ENCODE assay signal across 2 mouse cellular contexts in genomic region chr2:9888913-9889650, GRCm38 (mm10).
A peak's percentile ranks its signal among the peaks of the same experiment; 100 is the strongest.
TF ChIP-seq lines count a peak whose summit lies in the region.

9230102O04Rik (minus strand) TSS chr2:9889540.

TF ChIP-seq in CH12.LX, 34 proteins besides CTCF, POLR2A, EP300 and RAD21 (continued from another document):
- no peak for TF ChIP-seq POLR2AphosphoS2 (IDR thresholded peaks at IDR 0.05; ENCODE audit: low read depth, low read length)
- TF ChIP-seq MAFK (IDR thresholded peaks at IDR 0.05; ENCODE audit: insufficient replicate concordance, low read length), result no peak
- TF ChIP-seq GABPA (IDR thresholded peaks at IDR 0.05; ENCODE audit: insufficient replicate concordance, low read depth, low read length), result no peak
- TF ChIP-seq BHLHE40 (IDR thresholded peaks at IDR 0.05; ENCODE audit: low read depth, low read length), result peak; percentile 84
- TF ChIP-seq JUND (conservative IDR thresholded peaks at IDR 0.05; ENCODE audit: low read depth, low read length), result no peak
- TF ChIP-seq KAT2A (IDR thresholded peaks at IDR 0.05; ENCODE audit: insufficient replicate concordance, low read length), result no peak
- peak; percentile 54; the same call in 1 of the 2 replicates for TF ChIP-seq SIN3A (IDR thresholded peaks at IDR 0.05; ENCODE audit: low read length)
- 0 out of 2 replicates have a peak, but pooled peaks have one; percentile 15 for TF ChIP-seq NELFE (IDR thresholded peaks at IDR 0.05; ENCODE audit: low read depth, low read length)
- no peak for TF ChIP-seq TBP (conservative IDR thresholded peaks at IDR 0.05; ENCODE audit: low read depth, low read length)
- no peak; the same call in 1 of the 2 replicates for TF ChIP-seq MAX (IDR thresholded peaks at IDR 0.05; ENCODE audit: low read length)
- TF ChIP-seq PAX5 (IDR thresholded peaks at IDR 0.05; ENCODE audit: low read length), result no peak
- no peak for TF ChIP-seq UBTF (IDR thresholded peaks at IDR 0.05; ENCODE audit: low read depth, low read length)
- TF ChIP-seq USF2 (conservative IDR thresholded peaks at IDR 0.05; ENCODE audit: low read depth, low read length), result peak; percentile 77
- TF ChIP-seq IRF4 (IDR thresholded peaks at IDR 0.05; ENCODE audit: low read depth, low read length), result 0 out of 2 replicates have a peak, but pooled peaks have one; percentile 11
- no peak for TF ChIP-seq RCOR1 (conservative IDR thresholded peaks at IDR 0.05; ENCODE audit: low read depth, low read length)
- TF ChIP-seq CHD2 (IDR thresholded peaks at IDR 0.05; ENCODE audit: low read length), result no peak
- TF ChIP-seq ELF1 (IDR thresholded peaks at IDR 0.05; ENCODE audit: low read depth, low read length), result peak; percentile 81
- no peak for TF ChIP-seq E2F4 (IDR thresholded peaks at IDR 0.05; ENCODE audit: insufficient replicate concordance, low read depth, low read length)
- TF ChIP-seq ZMIZ1 (IDR thresholded peaks at IDR 0.05; ENCODE audit: low read depth, low read length), result no peak
- no peak for TF ChIP-seq ZNF384 (IDR thresholded peaks at IDR 0.05; ENCODE audit: low read depth, low read length)
- no peak for TF ChIP-seq ZC3H11A (IDR thresholded peaks at IDR 0.05; ENCODE audit: low read depth, low read length)
- TF ChIP-seq ETS1 (conservative IDR thresholded peaks at IDR 0.05; ENCODE audit: low read depth, low read length), result no peak
- TF ChIP-seq HCFC1 (IDR thresholded peaks at IDR 0.05; ENCODE audit: low read depth, low read length), result no peak
- TF ChIP-seq JUN (IDR thresholded peaks at IDR 0.05; ENCODE audit: insufficient read depth, low read depth, low read length), result no peak

TF ChIP-seq in MEL, 35 proteins besides CTCF, POLR2A, EP300 and RAD21 (continued from another document):
- no peak for TF ChIP-seq NRF1 (IDR thresholded peaks at IDR 0.05; ENCODE audit: insufficient read depth, low read depth, low read length, poor library complexity, severe bottlenecking)
- no peak; the same call in 1 of the 2 replicates for TF ChIP-seq CHD1 (IDR thresholded peaks at IDR 0.05; ENCODE audit: low read depth, low read length)
- TF ChIP-seq MAX (IDR thresholded peaks at IDR 0.05; ENCODE audit: low read length), result peak; percentile 97
- peak; percentile 38; the same call in 1 of the 2 replicates for TF ChIP-seq POLR2AphosphoS2 (IDR thresholded peaks at IDR 0.05; ENCODE audit: low read length)
- no peak for TF ChIP-seq RCOR1 (IDR thresholded peaks at IDR 0.05; ENCODE audit: low read depth, low read length)
- peak; percentile 52; the same call in 1 of the 2 replicates for TF ChIP-seq MAZ (IDR thresholded peaks at IDR 0.05; ENCODE audit: low read depth, low read length)
- TF ChIP-seq USF1 (IDR thresholded peaks at IDR 0.05; ENCODE audit: low read depth, low read length), result peak; percentile 98
- no peak for TF ChIP-seq ETS1 (IDR thresholded peaks at IDR 0.05; ENCODE audit: low read depth, low read length)
- TF ChIP-seq ZC3H11A (IDR thresholded peaks at IDR 0.05; ENCODE audit: low read depth, low read length), result no peak
- peak; percentile 67 for TF ChIP-seq MYC (IDR thresholded peaks at IDR 0.05; ENCODE audit: low read depth, low read length)
- TF ChIP-seq CHD2 (IDR thresholded peaks at IDR 0.05; ENCODE audit: low read length), result no peak
- TF ChIP-seq USF2 (IDR thresholded peaks at IDR 0.05; ENCODE audit: borderline replicate concordance in 1 of 2, insufficient read depth in 1 of 2, low read depth in 1 of 2, low read length in 2 of 2), result peak in 1 of 2 experiments; percentile 86; a peak in 3 of 4 replicates
- TF ChIP-seq ZKSCAN1 (IDR thresholded peaks at IDR 0.05; ENCODE audit: low read depth, low read length), result no peak
- peak; percentile 70; the same call in 1 of the 2 replicates for TF ChIP-seq SIN3A (IDR thresholded peaks at IDR 0.05; ENCODE audit: low read length)
- TF ChIP-seq GATA1 (IDR thresholded peaks at IDR 0.05; ENCODE audit: low read depth, low read length), result no peak
- no peak for TF ChIP-seq POLR2AphosphoS5 (IDR thresholded peaks at IDR 0.05; ENCODE audit: borderline replicate concordance, low read depth, low read length)
TF ChIP-seq in MEL: peak in this region for 14.
